Mouse (Mus musculus): Measurements from ENCODE around the gene Itga8.

DNA sequence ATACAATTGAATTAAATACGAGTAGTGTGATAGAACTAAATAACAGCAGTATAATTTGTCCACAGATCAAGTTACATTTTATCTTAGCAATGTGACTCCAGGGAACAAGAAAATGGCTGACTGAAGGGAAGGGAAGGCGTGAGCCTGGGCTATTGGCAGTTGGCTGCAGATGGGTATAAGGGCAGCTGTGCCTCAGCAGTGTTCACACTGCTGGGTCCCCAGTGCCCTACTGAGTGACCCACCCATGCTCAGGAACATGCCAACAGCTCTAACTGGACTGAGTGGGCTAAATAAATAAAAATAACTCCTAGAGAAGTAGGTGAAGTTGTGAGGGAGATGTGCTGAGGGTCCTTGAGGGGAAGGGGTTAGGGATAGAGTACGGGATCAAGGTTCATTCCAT is 103.5 kb downstream of the Itga8 start:
- TF ChIP-seq CTCF (conservative IDR thresholded peaks at IDR 0.05; ENCODE audit: low read length) (no peak), POU5F1 (IDR thresholded peaks at IDR 0.05; ENCODE audit: borderline replicate concordance, low read length) (no peak)

Measured in E14TG2a.4 (cell line).